Mouse (Mus musculus) layer of hippocampus, postnatal 14 days (tissue): Measurements from ENCODE around the gene Gm49378. TPM values are rescaled to one million over a fixed set of nuclear protein-coding genes. Genes with fewer than 3 reads are reported as not detected.

ENCODE experiments used
- DNase-seq, 2 experiments: peaks; one replicate each; pipeline ENCODE4 v3.0.0; 2021 to 2022; ENCODE audit warnings: low spot score in 2 of 2, mixed read lengths in 1 of 2
- long read RNA-seq, 2 experiments: library from polyadenylated mRNA; stranded (forward); transcript quantifications; one replicate each; pipeline ENCODE4 v2.0.0; 2021
- total RNA-seq, 2 experiments: library from RNA; stranded (reverse); gene quantifications; 2 replicates each; pipeline ENCODE4 v1.2.3; 2021

Gm49378 gene
- total RNA-seq: 1 to 10 TPM in 1 of 2 experiments, under 1 TPM in 1; 0.18 to 4.2 TPM
- long read RNA-seq, experiment 1: 0 reads
- long read RNA-seq, experiment 2: 0 reads

DNA sequence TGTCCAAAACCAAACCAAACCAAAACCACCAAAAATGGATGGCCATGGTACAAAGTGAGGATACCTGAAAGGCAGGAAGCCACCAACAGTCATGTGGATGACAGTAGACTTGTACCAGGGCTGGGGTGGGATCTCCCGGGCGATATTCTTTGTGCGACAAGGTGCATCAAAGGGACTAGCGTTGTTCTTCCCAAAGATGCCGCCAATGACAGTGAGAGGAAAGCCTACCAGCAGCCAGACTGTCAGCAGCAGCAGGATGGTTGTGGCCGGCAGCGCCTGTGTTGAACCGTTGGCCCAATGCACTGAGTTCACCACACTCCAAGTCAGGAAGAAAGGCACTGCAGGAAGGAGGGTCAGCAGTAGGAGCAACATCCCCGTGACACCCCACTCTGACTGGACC is at the start of gene Gm49378:
Gm49378 (minus strand) TSS at position 101 of the 400 bp plus-strand sequence.
- DNase-seq: no peak

DNA sequence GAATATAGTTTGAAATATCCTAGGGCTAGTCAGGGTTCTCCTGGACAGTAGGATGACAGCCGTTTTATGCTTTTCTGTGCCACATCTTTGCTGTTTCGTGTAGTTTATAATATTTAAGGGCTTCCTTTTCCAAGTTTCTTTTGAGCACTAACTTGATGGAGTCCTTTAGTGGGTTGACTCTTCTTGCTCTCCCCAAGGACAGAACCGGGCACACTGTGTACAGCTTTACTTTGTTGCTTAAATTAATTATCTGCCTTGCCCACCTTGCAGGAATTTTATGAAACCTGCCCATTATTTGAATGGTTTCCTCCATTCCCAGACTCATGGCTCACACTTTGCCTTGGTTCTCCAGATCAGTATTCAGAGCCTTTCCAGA is 44.4 kb upstream of the Gm49378 start:
- no peak for DNase-seq

DNA sequence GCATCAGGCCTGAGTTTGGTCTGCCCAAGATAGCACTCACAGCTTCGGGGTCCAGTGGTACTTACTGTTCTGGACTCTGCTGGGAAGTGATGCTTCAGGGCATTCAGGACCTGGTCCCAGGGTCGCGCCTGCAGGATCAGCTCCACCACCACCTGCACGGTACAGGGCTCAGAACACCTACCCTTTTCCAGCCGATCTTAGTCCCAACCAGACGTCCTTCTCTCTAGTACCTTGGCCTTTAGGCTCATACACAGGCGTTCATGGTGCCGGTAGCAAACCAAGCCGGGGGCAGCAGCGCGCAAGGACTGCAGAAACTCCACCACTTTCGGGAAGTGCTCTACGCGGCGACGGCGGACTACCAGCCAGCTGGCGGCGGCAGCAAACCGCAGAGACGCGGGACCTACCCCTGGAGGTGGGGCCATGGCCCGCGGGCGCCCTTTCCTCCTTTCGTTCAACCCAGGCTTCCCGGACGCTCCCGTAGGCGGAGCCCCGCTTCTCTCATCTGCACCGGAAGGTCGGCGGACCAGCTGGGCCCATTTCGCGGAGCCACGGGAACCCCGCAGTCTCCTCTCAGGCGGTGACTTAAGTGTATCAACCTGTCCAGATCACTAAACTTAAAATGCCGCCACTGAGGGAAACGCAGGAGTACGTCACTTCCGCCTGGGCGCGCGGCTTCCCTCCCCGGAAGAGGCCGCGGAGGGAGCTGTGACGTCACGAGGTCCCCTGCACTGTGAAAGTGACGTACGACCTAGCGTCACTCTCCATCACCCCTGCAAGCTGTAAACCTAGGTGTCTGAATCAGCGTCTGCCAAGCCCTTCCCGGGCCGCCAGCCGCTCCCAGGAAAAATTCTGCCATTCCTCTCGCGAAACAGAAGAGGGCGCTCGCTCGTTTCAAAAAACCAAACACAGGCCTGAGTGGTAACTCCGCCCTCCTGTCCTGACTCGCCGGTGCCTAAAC is 43.7 kb upstream of the Gm49378 start, which contains the start of gene Tinf2:
Tinf2 (minus strand) TSS at position 661 of the 958 bp plus-strand sequence.
- DNase-seq: peak; percentile 95 to 97

DNA sequence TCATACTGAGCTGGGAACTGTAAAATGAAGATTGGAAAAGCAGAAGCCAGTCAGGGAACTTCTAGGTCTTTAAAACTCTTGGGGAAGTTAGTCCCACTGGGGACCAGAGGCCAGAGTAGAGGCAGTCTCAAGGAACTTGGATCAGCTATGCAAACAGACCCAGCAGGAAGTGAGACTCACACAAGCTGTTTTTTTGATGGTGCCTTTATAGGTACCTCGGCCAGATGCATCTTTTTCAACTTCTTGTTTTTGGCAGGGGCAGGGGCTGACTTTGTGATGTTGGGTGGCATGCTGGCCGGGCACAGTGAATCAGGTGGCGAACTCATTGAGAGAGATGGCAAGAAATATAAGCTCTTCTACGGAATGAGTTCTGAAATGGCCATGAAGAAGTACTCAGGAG is 39.9 kb upstream of the Gm49378 start:
- DNase-seq: no peak

DNA sequence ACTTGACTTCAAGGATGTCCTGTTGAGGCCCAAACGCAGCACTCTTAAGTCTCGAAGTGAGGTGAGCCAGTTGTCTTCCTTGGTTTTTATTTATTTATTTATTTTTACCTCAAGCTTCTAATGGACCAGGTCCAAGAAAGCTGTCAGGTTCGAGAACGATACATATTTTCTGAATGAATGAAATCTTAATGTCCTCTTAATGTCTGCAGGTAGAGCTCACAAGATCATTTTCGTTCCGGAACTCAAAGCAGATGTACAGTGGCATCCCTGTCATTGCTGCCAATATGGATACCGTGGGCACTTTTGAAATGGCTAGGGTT is 35.0 kb upstream of the Gm49378 start:
- DNase-seq: no peak

DNA sequence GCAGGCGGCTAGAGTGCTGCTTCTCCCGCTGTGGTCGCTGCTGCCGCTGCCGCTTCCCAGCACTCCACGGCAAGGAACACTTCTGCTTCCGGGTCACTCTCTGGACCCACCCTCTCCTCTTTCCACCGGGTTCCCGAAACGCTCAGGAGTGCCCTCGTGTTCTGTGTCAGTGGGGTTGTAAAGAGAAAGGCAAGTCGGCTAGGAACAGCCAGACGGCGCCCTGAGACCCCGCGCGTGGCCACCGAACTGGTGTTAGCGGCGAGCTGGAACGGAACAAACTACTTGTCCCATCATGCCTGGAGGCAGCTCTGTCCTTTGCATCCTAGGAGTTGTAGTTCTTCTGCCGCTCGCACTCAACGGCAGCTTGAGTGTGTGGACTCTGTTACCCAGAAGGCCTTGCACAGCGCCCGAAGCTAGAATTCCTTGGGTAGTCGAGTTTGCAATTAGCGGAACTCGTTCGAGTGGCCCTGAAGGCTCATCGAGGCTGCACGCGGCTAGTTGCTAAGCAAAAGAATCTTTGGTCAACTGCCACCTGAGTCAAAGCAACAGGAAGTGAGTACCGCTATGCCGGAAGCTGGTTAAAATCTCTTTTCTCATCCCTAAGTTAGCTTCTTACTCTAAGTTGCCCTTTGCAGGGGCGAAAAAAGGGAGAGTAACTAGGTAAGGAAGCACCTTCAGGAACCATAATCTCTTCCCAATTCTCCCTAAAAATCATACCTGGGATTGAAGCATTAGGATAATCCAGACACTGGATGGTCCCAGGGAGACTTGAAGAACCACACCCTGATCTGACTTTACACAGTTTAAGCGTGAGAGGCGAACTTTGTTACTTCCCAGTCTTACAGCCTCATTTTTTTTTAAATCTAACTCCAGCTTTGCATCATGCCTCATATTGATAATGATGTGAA is 34.4 kb upstream of the Gm49378 start, which contains the start of the genes Gmpr2 and Nedd8:
Gmpr2 (plus strand) TSS at position 109 of the 908 bp plus-strand sequence.
Nedd8 (minus strand) TSS at position 292 of the 908 bp plus-strand sequence.
- DNase-seq: peak; percentile 96

DNA sequence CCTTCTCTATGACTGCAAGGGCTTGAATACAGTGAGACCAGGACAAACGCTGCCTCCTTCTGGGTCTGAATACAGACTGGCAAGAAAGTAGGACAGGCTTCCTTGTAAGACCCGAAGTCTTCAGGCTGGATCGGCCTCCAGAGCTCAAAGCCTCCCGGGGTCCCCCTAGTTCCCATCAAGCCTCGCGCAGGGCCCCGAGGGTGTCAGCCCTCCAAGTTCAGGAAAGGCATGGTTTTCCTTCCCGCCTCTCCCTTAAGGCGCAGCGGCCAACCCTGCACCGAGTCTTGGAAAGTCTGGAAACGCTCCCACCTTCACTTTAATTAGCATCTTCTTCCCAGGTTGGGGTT is 33.8 kb upstream of the Gm49378 start:
- DNase-seq: peak in 1 of 2 experiments; percentile 61

DNA sequence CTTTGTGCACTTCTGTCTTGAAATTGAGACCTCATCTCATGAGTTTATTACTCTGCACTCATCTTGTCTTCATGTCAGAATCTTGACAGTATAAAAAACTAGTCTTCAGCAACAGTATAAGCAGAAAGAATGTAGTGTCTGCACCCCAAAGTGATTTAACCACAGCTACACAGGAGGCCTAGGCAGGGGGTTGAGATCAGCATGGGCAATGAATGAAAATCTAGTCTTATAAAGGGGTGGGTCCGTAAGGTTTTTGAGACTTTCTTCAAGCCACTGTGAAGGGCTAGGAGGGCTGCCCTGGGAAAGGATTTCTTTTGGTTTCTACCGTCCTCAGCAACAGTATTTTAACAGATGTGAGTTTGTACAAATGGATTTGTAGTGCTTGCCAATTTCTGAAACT is 22.9 kb upstream of the Gm49378 start:
- DNase-seq: no peak

DNA sequence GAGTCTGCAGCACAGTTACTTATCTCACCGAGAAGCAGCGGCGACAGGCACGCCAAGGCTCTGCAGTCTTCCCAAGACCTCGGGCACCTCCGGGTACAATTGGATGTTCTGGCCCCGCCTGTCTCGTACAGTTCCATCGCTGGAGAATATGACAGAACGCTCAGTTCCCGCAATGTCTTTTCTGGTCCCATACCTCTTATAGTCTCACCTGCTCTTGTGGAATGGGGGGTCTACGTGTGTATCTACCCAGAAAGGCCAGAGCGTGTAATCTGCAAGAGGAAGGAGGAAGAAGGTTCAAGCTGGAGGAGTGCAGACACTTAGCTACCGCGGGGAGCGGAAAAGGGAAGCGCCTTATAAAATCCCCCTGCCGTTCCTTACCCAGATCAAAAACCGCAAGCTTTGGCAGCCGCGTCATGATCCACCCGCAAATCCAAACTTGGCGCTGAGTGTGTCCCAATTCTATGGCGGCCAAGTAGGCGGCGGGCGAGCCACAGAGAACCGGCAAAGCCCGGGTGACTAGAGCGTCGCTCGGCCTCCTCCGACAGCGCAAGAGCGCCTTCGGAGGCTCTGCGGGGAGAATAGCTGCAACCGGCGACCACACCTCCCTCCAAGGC is 22.4 kb upstream of the Gm49378 start, which contains the start of gene Mdp1:
Mdp1 (minus strand) TSS at position 549 of the 614 bp plus-strand sequence.
- peak; percentile 75 to 82 for DNase-seq

DNA sequence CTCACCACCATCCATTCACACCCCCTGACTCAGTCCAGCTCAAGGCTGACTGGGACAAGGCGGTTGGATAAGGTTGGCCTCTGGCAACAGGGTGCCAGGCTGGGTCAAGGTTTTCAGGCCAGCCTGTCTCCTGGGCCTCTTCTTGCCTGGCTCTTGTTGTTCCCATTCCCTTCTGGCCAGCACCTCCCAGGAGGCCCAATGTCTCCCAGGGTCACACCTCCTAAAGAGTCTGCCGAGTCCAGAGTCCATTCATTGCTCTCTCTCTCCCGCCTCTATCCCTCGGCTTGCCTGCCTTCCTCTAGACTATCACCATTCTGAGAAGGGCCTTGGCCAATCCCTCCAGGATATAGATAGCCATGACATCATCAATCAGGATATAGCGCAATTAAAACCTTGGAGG is 20.3 kb upstream of the Gm49378 start:
- no peak for DNase-seq

DNA sequence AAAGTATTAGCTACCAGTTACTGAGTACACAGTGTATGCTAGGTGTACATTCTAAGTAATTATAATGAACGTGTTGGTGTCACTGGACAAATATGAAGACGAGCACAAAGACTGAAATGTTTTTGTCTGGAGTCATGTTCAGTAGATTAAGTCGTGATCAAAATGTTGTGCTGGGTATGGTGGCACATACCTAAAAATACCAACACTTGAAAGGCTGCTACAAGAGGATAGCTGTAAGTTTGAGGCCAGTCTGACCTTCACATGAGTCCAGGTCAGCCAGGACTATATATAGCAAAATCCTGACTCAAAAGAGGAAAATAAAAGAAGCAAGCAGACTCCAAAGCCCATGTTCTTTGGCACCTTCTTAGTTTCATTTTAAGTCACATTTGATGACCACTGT is 19.2 kb upstream of the Gm49378 start:
- DNase-seq: no peak

DNA sequence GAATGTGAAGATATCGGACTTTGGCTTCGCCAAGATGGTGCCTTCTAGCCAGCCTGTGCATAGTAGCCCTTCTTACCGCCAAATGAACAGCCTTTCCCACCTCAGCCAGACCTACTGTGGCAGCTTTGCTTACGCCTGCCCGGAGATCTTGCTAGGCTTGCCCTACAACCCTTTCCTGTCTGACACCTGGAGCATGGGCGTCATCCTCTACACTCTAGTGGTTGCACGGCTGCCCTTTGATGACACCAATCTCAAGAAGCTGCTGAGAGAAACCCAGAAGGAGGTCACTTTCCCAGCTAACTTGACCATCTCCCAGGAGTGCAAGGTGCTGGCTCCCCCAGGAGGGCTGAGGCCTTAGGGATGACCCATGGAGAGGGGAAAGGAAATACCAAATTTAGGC is 13.8 kb upstream of the Gm49378 start:
- DNase-seq: no peak

DNA sequence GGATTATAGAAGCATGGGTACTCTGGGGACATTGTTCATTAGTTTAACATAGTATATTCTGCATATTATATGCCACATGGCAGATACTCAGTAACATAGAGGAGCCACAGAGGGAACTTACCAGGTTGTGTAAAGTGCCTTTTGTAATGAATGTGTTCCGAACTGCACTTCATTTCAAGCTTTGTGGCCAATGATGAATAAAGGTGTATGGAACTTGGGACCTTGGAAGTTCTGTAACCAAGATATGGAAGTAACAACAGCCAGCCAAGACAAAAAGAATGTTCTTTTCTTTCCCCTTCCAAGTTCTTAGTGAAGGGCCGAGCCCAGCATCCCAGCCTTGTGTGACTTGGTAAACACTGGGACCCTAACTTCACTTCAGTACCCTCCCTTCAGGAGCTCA is 12.2 kb upstream of the Gm49378 start, which contains the start of gene Tssk4:
Tssk4 (plus strand) TSS at position 301 of the 400 bp plus-strand sequence.
- DNase-seq: no peak

DNA sequence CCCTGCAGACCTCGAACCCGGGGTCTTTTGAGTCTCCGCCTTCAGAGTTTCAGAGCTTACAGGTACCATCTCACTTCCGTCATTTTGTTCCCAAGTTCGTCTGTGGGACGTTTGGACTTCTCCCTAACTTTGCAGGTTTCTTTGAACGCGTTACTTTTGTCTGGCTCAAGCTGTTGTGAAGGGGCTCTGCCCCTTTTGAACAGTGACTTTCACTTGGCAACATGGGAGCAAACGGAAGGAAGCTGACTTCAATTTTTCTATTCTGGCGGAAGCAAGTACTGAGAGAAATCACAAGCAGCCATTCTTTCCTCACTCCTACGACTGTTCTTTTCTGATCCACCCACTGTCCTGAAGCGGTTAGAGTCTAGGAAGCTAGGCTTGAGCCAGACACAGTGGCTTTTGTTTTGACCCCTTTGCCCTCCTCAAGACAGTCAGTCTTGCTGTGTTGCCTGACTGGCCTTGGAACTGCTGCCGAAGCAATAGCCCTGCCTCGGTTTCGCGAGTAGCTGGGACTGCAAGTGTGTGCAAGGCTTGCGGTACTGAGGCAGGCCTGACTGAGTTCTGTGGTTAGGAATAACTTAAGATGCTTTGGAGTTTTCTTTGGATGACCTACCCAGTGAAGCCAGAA is 6.7 kb upstream of the Gm49378 start:
- DNase-seq: no peak

DNA sequence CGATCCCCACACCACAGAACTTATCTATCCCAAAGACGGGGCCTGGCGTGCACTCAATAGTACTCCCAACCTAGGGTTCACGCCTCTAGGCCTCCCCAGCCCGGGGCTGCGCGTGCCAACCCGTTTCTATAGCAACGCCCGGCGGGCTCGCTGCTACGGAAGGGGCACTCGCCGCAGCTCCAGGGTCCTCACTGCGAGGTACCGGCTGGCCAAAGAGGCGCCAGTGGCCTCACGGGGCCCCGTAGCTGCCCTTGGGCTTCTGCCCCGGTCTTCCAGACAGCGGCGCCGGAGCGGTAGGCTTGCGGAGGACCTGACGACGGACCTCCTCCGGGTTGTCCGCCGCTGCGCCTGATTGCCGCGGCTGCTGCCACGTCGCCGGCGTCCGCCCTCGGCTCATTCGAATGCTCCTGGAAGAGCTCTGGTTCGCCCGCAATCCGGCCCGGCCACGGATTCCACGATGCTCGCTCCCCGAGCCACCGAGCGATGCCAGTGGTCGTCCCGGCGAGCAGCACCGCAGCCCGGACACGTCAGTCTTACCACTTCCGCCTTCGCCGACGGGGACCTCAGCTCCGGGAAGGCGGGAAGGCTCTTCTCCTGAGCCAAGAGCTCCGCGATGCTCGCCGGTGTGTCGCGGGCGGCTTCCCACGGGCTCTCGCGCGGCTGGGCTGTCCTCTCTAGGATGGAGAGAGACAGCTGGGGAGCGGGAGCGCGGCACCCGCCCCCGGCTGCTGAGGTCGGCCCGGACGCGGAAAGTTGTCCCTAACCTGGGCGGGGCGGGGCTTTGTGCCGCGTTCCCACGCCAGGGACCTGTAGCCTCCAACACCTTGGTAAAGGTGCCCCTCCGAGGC is 5.6 kb upstream of the Gm49378 start, which contains the start of gene Tm9sf1:
Tm9sf1 (minus strand) TSS at position 747 of the 848 bp plus-strand sequence.
- peak; percentile 86 to 95 for DNase-seq

DNA sequence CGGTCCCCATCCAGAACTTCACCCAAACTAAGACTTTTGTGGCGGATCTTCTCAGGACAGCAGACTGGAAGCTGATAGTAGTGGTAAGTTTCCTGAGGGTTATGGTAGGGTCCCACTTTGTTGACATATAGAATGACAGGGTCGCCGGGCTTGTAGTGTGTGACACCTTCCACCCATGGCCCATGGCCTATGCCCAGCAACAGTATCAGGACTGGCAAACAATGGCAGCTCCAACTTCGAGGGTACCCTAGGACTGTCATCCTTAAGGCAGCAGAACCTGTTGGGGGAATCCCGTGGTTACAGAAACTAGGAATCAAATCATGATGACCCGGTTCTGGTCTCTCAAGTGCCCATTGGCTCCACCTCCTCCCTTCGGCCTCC is 5.0 kb upstream of the Gm49378 start:
- no peak for DNase-seq

DNA sequence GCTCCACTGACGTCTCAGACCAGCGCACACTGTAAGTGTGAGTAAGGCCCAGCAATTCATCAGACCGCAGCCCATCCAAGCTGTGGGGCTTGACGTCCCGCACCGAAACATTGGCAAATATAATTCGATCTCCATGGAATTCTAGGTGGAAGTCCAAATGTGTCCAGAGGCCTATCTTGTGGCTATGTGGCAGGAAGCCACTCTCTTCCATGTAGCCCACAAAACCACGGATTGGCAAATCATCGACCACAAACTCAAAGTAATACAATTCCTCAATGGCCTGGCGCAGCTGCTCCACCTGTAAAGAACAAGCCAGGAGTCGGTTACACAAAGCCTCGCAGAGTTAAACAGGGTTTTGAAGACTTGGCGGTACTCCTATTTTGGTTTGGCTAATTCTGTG is 3.6 kb upstream of the Gm49378 start:
- no peak for DNase-seq

DNA sequence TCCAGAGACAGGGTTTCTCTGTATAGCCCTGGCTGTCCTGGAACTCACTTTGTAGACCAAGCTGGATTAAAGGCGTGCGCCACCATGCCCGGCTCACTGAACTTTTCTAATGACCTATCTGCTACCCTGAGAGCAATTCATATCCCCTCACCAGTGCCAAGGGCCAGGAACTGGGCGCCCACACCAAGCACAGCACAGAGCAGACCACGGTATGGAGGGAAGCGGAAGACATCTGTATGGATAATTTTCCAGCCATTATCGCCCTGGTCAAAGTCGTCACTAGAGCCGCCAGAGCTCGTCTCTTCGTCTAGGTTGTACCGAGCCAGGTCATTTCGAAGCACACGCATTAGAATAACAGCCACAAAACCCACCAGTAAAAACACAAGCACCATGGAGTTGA is 3.1 kb upstream of the Gm49378 start:
- no peak for DNase-seq

DNA sequence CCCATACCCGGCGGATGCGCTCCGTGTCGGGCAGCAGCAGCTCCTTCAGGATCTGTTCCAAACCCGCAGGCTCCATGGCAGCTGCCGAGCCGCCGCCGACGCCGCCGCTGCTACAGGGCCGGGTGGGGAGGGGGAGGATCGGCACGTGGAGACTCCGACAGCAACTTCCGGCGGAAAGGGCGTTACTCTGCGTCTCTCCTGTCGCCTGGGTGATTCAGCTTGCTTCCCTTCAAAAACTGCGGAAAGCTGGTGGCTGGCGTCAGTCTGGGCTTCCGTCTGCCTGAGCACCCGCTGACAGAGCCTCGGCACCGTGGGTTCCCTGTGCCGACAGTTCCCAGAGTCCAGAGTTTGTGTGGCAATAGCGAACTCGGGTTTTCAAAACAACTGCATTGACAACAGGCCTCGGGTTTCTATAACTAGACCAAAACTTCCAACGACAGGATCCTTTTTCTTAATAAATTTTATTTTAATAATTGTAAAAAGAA is 2.1 kb downstream of the Gm49378 start, which contains the start of gene Ipo4:
Ipo4 (minus strand) TSS at position 435 of the 485 bp plus-strand sequence.
- DNase-seq: peak; percentile 83 to 93
